Mouse (Mus musculus) cerebellum, postnatal 25 days (tissue): ENCODE data around the gene Rad23b.
"Not testable (repeated sequence)": the region's sequence is repeated elsewhere in the genome, so short reads cannot be mapped to it uniquely, and the experiment has no call there.

Experiments
- DNase-seq, 2 experiments: peaks; one replicate each; pipeline ENCODE4 v3.0.0; 2021; ENCODE audit warnings: mixed read lengths in 2 of 2

Gene Rad23b

GRCm38 (mm10) chr4:55349452-55350218, at the start of gene Rad23b:
Gene Rad23b (plus strand): TSS chr4:55350043.
- peak; percentile 100 for DNase-seq

- no peak for DNase-seq
These were observed 45.7 kb upstream of the Rad23b start for GRCm38 (mm10) chr4:55304121-55304520.

GRCm38 (mm10) chr4:55306636-55307035, 43.2 kb upstream of the Rad23b start:
- DNase-seq, result no peak

GRCm38 (mm10) chr4:55316726-55317125, 33.1 kb upstream of the Rad23b start:
- DNase-seq, result no peak

GRCm38 (mm10) chr4:55318350-55318749, 31.5 kb upstream of the Rad23b start:
- DNase-seq, result not testable (repeated sequence)

- DNase-seq, result no peak
These were observed 23.9 kb upstream of the Rad23b start for GRCm38 (mm10) chr4:55325786-55326518.

- no peak for DNase-seq
These were observed 22.3 kb upstream of the Rad23b start for GRCm38 (mm10) chr4:55327508-55327907.

- DNase-seq, result no peak
These were observed 21.4 kb upstream of the Rad23b start for GRCm38 (mm10) chr4:55328471-55328870.

GRCm38 (mm10) chr4:55328928-55329327, 20.9 kb upstream of the Rad23b start:
- DNase-seq, result not testable (repeated sequence)

- DNase-seq, result no peak
These were observed 20.1 kb upstream of the Rad23b start for GRCm38 (mm10) chr4:55329621-55330346.

GRCm38 (mm10) chr4:55335030-55335770, 14.6 kb upstream of the Rad23b start:
- DNase-seq, result no peak

- DNase-seq, result no peak
These were observed 10.9 kb upstream of the Rad23b start for GRCm38 (mm10) chr4:55338905-55339304.

- DNase-seq, result no peak
These were observed 10.5 kb upstream of the Rad23b start for GRCm38 (mm10) chr4:55339388-55339787.

- DNase-seq, result no peak
These were observed 8.0 kb upstream of the Rad23b start for GRCm38 (mm10) chr4:55341797-55342196.

GRCm38 (mm10) chr4:55342602-55343001, 7.2 kb upstream of the Rad23b start:
- DNase-seq, result no peak

GRCm38 (mm10) chr4:55343287-55343686, 6.6 kb upstream of the Rad23b start:
- DNase-seq, result no peak

GRCm38 (mm10) chr4:55348759-55349451, 938 bp upstream of the Rad23b start:
- DNase-seq, result no peak

- DNase-seq, result peak; percentile 70 to 80
These were observed 532 bp downstream of the Rad23b start for GRCm38 (mm10) chr4:55350219-55350931.

- no peak for DNase-seq
These were observed 1.2 kb downstream of the Rad23b start for GRCm38 (mm10) chr4:55351037-55351436.

- no peak for DNase-seq
These were observed 2.0 kb downstream of the Rad23b start for GRCm38 (mm10) chr4:55351860-55352259.

GRCm38 (mm10) chr4:55354038-55354437, 4.2 kb downstream of the Rad23b start:
- DNase-seq, result no peak
